Mouse (Mus musculus): Measurements from ENCODE around the gene Rfk. TPM values are rescaled to one million over a fixed set of nuclear protein-coding genes. Genes with fewer than 3 reads are reported as not detected.

Rfk gene
- polyA plus RNA-seq, 1 experiment from 2014 or later, result 77.2 TPM

Other genes with a start within 250 kb of the Rfk start
- gene Gcnt1, start 21.2 kb upstream of the Rfk start, polyA plus RNA-seq (2014; fragmentation: Nextera tagmentation; extraction: Ambion mirVana), result 7.8 and 21.0 TPM in 2 replicates

All from kidney, embryonic 14.5 days (tissue).